Mouse (Mus musculus): ENCODE data around the gene Npm3. TPM values are rescaled to one million over a fixed set of nuclear protein-coding genes. Genes with fewer than 3 reads are reported as not detected.

Npm3 gene
- polyA plus RNA-seq, 1 experiment: 50.0 TPM

- no peak for DNase-seq (ENCODE audit: low read depth)
- TF ChIP-seq POLR2A (IDR thresholded peaks at IDR 0.05; ENCODE audit: borderline replicate concordance, extremely low read depth, insufficient read depth, insufficient read length, poor library complexity, severe bottlenecking) (no peak), CTCF (IDR thresholded peaks at IDR 0.05; ENCODE audit: borderline replicate concordance, extremely low read depth, insufficient read depth, insufficient read length) (no peak)
Observed at GRCm38 (mm10) chr19:45748691-45749242, 624 bp downstream of the Npm3 start.

- TF ChIP-seq CTCF (IDR thresholded peaks at IDR 0.05; ENCODE audit: borderline replicate concordance, extremely low read depth, insufficient read depth, insufficient read length) (no peak), POLR2A (IDR thresholded peaks at IDR 0.05; ENCODE audit: borderline replicate concordance, extremely low read depth, insufficient read depth, insufficient read length, poor library complexity, severe bottlenecking) (no peak)
- no peak for DNase-seq (ENCODE audit: low read depth)
Observed at GRCm38 (mm10) chr19:45748206-45748605, 1.2 kb downstream of the Npm3 start.

GRCm38 (mm10) chr19:45747028-45747867, 2.1 kb downstream of the Npm3 start:
- peak; percentile 88 for DNase-seq (ENCODE audit: low read depth)
- no peak for TF ChIP-seq POLR2A (IDR thresholded peaks at IDR 0.05; ENCODE audit: borderline replicate concordance, extremely low read depth, insufficient read depth, insufficient read length, poor library complexity, severe bottlenecking)
- peak; percentile 91 for TF ChIP-seq CTCF (IDR thresholded peaks at IDR 0.05; ENCODE audit: borderline replicate concordance, extremely low read depth, insufficient read depth, insufficient read length)

GRCm38 (mm10) chr19:45746153-45747020, 3.0 kb downstream of the Npm3 start:
- DNase-seq (ENCODE audit: low read depth): peak; percentile 60
- TF ChIP-seq CTCF (IDR thresholded peaks at IDR 0.05; ENCODE audit: borderline replicate concordance, extremely low read depth, insufficient read depth, insufficient read length) (peak; percentile 86), POLR2A (IDR thresholded peaks at IDR 0.05; ENCODE audit: borderline replicate concordance, extremely low read depth, insufficient read depth, insufficient read length, poor library complexity, severe bottlenecking) (no peak)

DNA sequence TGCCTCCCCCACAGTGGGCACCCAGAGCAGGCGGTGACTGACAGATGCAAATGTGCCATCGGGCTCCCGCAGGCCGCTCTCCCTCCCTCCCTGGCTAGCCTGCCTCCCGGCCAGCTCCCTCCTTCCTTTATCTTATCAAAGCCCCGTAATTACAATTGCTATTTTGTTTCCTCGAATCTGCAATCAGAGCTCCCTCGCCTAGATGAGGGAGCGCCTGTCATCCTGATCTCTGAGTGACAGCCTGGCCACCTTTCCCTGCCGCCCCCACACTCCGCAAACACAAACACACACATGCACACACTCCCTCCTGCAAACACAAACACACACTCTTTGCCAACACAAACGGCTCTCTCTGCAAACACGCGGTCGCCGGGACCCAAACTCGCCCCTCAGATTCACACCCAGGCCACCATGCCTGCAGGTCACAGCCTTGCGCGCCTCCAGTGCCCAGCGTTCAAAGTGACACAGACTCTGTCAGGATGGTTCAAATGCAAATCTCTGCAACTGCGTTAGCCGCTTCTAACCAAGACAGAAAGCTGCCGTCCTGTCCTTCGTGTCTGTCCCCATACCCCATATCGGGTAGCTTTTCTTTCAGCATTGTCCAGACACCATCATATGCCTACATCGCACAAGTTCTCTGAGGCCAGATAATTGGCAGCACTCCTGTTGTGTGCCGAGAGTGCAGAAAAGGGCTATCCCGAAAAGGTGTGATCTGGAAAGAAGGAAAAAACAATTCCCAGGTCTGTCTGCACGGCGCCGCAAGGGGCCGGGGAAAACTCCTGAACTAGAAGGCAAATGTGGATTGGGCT, 3.8 kb downstream of the Npm3 start:
- TF ChIP-seq CTCF (IDR thresholded peaks at IDR 0.05; ENCODE audit: borderline replicate concordance, extremely low read depth, insufficient read depth, insufficient read length) (no peak), POLR2A (IDR thresholded peaks at IDR 0.05; ENCODE audit: borderline replicate concordance, extremely low read depth, insufficient read depth, insufficient read length, poor library complexity, severe bottlenecking) (no peak)
- DNase-seq (ENCODE audit: low read depth): no peak

GRCm38 (mm10) chr19:45743619-45744018, 5.8 kb downstream of the Npm3 start:
- no peak for DNase-seq (ENCODE audit: low read depth)
- TF ChIP-seq CTCF (IDR thresholded peaks at IDR 0.05; ENCODE audit: borderline replicate concordance, extremely low read depth, insufficient read depth, insufficient read length) (no peak), POLR2A (IDR thresholded peaks at IDR 0.05; ENCODE audit: borderline replicate concordance, extremely low read depth, insufficient read depth, insufficient read length, poor library complexity, severe bottlenecking) (no peak)

GRCm38 (mm10) chr19:45742984-45743575, 6.3 kb downstream of the Npm3 start:
- TF ChIP-seq CTCF (IDR thresholded peaks at IDR 0.05; ENCODE audit: borderline replicate concordance, extremely low read depth, insufficient read depth, insufficient read length) (no peak), POLR2A (IDR thresholded peaks at IDR 0.05; ENCODE audit: borderline replicate concordance, extremely low read depth, insufficient read depth, insufficient read length, poor library complexity, severe bottlenecking) (no peak)
- no peak for DNase-seq (ENCODE audit: low read depth)

- TF ChIP-seq POLR2A (IDR thresholded peaks at IDR 0.05; ENCODE audit: borderline replicate concordance, extremely low read depth, insufficient read depth, insufficient read length, poor library complexity, severe bottlenecking) (no peak), CTCF (IDR thresholded peaks at IDR 0.05; ENCODE audit: borderline replicate concordance, extremely low read depth, insufficient read depth, insufficient read length) (no peak)
- no peak for DNase-seq (ENCODE audit: low read depth)
Observed at GRCm38 (mm10) chr19:45742218-45742983, 7.0 kb downstream of the Npm3 start, which contains the start of gene Fgf8. TSS of gene Fgf8 (minus strand) at chr19:45742915.

- DNase-seq (ENCODE audit: low read depth): no peak
- TF ChIP-seq POLR2A (IDR thresholded peaks at IDR 0.05; ENCODE audit: borderline replicate concordance, extremely low read depth, insufficient read depth, insufficient read length, poor library complexity, severe bottlenecking): no peak
- TF ChIP-seq CTCF (IDR thresholded peaks at IDR 0.05; ENCODE audit: borderline replicate concordance, extremely low read depth, insufficient read depth, insufficient read length): no peak
Observed at GRCm38 (mm10) chr19:45741431-45742217, 7.8 kb downstream of the Npm3 start.

All from brain, embryonic 14.5 days (tissue).